Comparison of ENCODE assay signal across 10 mouse cellular contexts in the genomic region with DNA sequence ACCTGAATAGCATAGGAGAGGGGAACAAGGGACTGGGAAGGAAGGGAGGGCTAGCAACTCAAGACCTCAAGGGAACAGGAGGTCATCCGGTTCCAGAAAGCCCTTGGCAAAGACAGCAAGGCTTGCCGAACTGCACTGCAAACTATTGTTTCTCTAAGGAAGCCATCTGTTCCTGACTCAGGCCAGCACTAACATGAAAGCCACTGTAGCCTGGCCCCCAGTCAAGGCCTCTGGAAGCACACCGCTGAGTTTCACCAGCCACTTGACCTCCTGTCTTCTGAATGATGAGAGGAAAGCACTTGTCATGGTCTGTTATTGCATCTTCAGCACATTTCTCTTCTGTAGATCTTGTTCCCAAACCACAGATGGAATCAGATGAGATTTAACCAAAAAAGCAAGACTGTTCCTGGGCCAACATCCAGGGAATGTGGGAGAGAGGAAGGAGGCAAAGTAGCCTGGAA. TPM values are rescaled to one million over a fixed set of nuclear protein-coding genes. Genes with fewer than 3 reads are reported as not detected.
DNase-seq lines count a peak whose midpoint lies in the region; ATAC-seq lines count a peak whose summit lies in the region.
"Had no signal": no experiment of that assay in that cellular context is flagged by ENCODE, and none has a peak within 500 bp of the region (broad histone marks: within the 10 kb centered on the region; RNA-seq: fewer than 3 reads in every experiment).

No protein-coding gene starts in this region.

- no peaks in the 10 kb centered on the region for H3K4me1 ChIP-seq in kidney, embryonic 16.5 days (ENCODE audit: insufficient read depth, low read length)

- no peaks in the 10 kb centered on the region for H3K27me3 ChIP-seq in kidney, embryonic 16.5 days (ENCODE audit: insufficient read depth, low read length)

- H3K9ac ChIP-seq in kidney, embryonic 16.5 days (replicated peaks; ENCODE audit: low read length) = no peak overlapping the region
- H3K9ac ChIP-seq: lung, embryonic 14.5 days had no signal

- H3K4me3 ChIP-seq in kidney, embryonic 16.5 days (ENCODE audit: low read length) = no peak overlapping the region

- WGBS in kidney, embryonic 16.5 days = 48% methylated on average over 3 of the region's 3 CpGs

- no peaks in the 10 kb centered on the region for H3K9me3 ChIP-seq in kidney, embryonic 16.5 days (ENCODE audit: low read length)

- no peak overlapping the region for H3K4me2 ChIP-seq in kidney, embryonic 16.5 days (replicated peaks; ENCODE audit: low read depth, low read length)
- H3K4me2 ChIP-seq: lung, embryonic 14.5 days had no signal

- no peak overlapping the region for H3K27ac ChIP-seq in kidney, embryonic 16.5 days (ENCODE audit: low read length)

- DNase-seq in cerebellum, postnatal 14 days = peak; percentile 9 to 10
- no peak for DNase-seq in cerebellum, adult 18-20 months
- peak; percentile 91 for DNase-seq in 3T3-L1 (ENCODE audit: low read depth, low spot score)
- DNase-seq in gastrocnemius, postnatal 25 days = peak; percentile 69
- no peak for DNase-seq in B cell, adult 2 months
- DNase-seq in T-cell, adult 2 months (ENCODE audit: low spot score) = no peak
- DNase-seq in urinary bladder, postnatal 14 days (ENCODE audit: low spot score) = no peak
- DNase-seq: lung, embryonic 14.5 days; thymus, postnatal 4 days had no signal

- peak; percentile 54; the same call in 1 of the 2 replicates for ATAC-seq in kidney, embryonic 16.5 days (ENCODE audit: low FRiP score, low TSS enrichment)

- H3K36me3 ChIP-seq in kidney, embryonic 16.5 days (ENCODE audit: insufficient read depth, low read length) = no peaks in the 10 kb centered on the region

RNA-seq across cellular contexts. Expression of a gene that starts 45.4 kb away (rescaled TPM):
- 1 to 10 TPM; 5.3 to 5.6 TPM for total RNA-seq in gastrocnemius, postnatal 25 days (2021)
- polyA plus RNA-seq in kidney, embryonic 16.5 days (2015; fragmentation: Nextera tagmentation; extraction: Ambion mirVana) = 90.4 and 98.0 TPM in 2 replicates

RNA-seq across cellular contexts. Expression of a gene that starts 53.8 kb away (rescaled TPM):
- 10 to 100 TPM; 16.4 to 17.9 TPM for total RNA-seq in gastrocnemius, postnatal 25 days (2021)
- 25.2 and 25.7 TPM in 2 replicates for polyA plus RNA-seq in kidney, embryonic 16.5 days (2015; fragmentation: Nextera tagmentation; extraction: Ambion mirVana)

Comparison
In these comparisons a context has a peak if more than half of its experiments do, and no peak if none do; other contexts are left out.
1. DNase-seq: peak in cerebellum, postnatal 14 days (2 of 2), 3T3-L1 (single experiment) and gastrocnemius, postnatal 25 days (single experiment); none in cerebellum, adult 18-20 months (0 of 2), B cell, adult 2 months (0 of 2), T-cell, adult 2 months (single experiment) and urinary bladder, postnatal 14 days (single experiment).